Mouse (Mus musculus) forebrain, embryonic 14.5 days (tissue): ENCODE data around the gene Slc2a4. TPM values are rescaled to one million over a fixed set of nuclear protein-coding genes. Genes with fewer than 3 reads are reported as not detected.

Experiments
- ATAC-seq: fragments of 200-750 bp; cut with Nextera tagmentation; 2 replicates; pipeline ENCODE4 v1.8.0; 2017; ENCODE audit warnings: mild to moderate bottlenecking, moderate library complexity
- DNase-seq: peaks from one replicate; pipeline ENCODE4 v3.0.0-alpha.2; 2015; ENCODE audit warnings: low spot score
- H3K27ac ChIP-seq: fragments of 300-500 bp; sonication (generic); 2 replicates; pipeline ENCODE4 v1.5.1; 2014; ENCODE audit warnings: low read depth, mild to moderate bottlenecking, control low read depth, low read length, moderate library complexity
- H3K27me3 ChIP-seq: fragments of 300-500 bp; sonication (generic); replicated peaks from 2 replicates; pipeline ENCODE4 v1.6.1; 2014; ENCODE audit warnings: low read length, control low read depth, mixed read lengths; ENCODE audit not compliant: control insufficient read depth, insufficient read depth
- H3K36me3 ChIP-seq: fragments of 300-500 bp; sonication (generic); 2 replicates; pipeline ENCODE4 v1.6.1; 2014; ENCODE audit warnings: low read length, control low read depth; ENCODE audit not compliant: control insufficient read depth, insufficient read depth
- H3K4me1 ChIP-seq: fragments of 300-500 bp; sonication (generic); 2 replicates; pipeline ENCODE4 v1.6.1; 2014; ENCODE audit warnings: antibody characterized with exemption, low read length, control low read depth; ENCODE audit not compliant: control insufficient read depth, insufficient read depth
- H3K4me2 ChIP-seq: fragments of 300-500 bp; sonication (generic); 2 replicates; pipeline ENCODE4 v1.6.1; 2014; ENCODE audit warnings: mild to moderate bottlenecking, control low read depth, low read length
- H3K4me3 ChIP-seq: fragments of 300-500 bp; sonication (generic); 2 replicates; pipeline ENCODE4 v1.5.1; 2014; ENCODE audit warnings: low read depth, low read length, control low read depth
- H3K9ac ChIP-seq: fragments of 300-500 bp; sonication (generic); 2 replicates; pipeline ENCODE4 v1.6.1; 2014; ENCODE audit warnings: mild to moderate bottlenecking, low read length, control low read depth, moderate library complexity
- H3K9me3 ChIP-seq: fragments of 300-500 bp; sonication (generic); replicated peaks from 2 replicates; pipeline ENCODE4 v1.6.1; 2016; ENCODE audit warnings: low read length, control low read depth, mixed read lengths; ENCODE audit not compliant: control insufficient read depth
- WGBS: fragments of 180-500 bp; shearing (Covaris S2); extraction: QIAGEN DNeasy Blood & Tissue Kit; methylation state at CpG from one replicate; pipeline ENCODE4 v1.1.7; 2014; 5-methylcytosine and 5-hydroxymethylcytosine counted together
- polyA plus RNA-seq: library from polyadenylated mRNA; unstranded; fragments of >200 nt; fragmentation: Nextera tagmentation; extraction: Ambion mirVana; gene quantifications from 2 replicates; pipeline ENCODE4 v1.2.1, GENCODE M21; 2014

Gene Slc2a4
- polyA plus RNA-seq, 1 experiment from 2014 or later = 6.7 TPM

- H3K9ac ChIP-seq = no peak overlapping the region
- DNase-seq (no peak), ATAC-seq (no peak)
- 95% methylated on average over 8 of the region's 8 CpGs for WGBS
- H3K4me1 ChIP-seq = peaks cover 13% of the 10 kb centered on the region
- no peaks in the 10 kb centered on the region for H3K9me3 ChIP-seq
- H3K27me3 ChIP-seq = no peaks in the 10 kb centered on the region
- H3K4me3 ChIP-seq = no peak overlapping the region
- H3K27ac ChIP-seq = no peak overlapping the region
- no peak overlapping the region for H3K4me2 ChIP-seq
- peaks cover 90% of the 10 kb centered on the region for H3K36me3 ChIP-seq
Observed at GRCm38 (mm10) chr11:69910177-69910576, 37.8 kb downstream of the Slc2a4 start.

- Histone ChIP-seq H3K27ac (no peak overlapping the region), H3K4me2 (no peak overlapping the region), H3K4me3 (no peak overlapping the region), H3K36me3 (peaks cover 94% of the 10 kb centered on the region), H3K9ac (no peak overlapping the region), H3K27me3 (no peaks in the 10 kb centered on the region), H3K4me1 (peaks cover 5% of the 10 kb centered on the region; the same call in 1 of the 2 replicates), H3K9me3 (no peaks in the 10 kb centered on the region)
- 91% methylated on average over 5 of the region's 5 CpGs for WGBS
- DNase-seq (no peak), ATAC-seq (no peak)
Observed at GRCm38 (mm10) chr11:69909174-69909573, 38.8 kb downstream of the Slc2a4 start.

GRCm38 (mm10) chr11:69908645-69909044 lies 39.3 kb downstream of the Slc2a4 start:
- Histone ChIP-seq H3K27ac (no peak overlapping the region), H3K9ac (no peak overlapping the region), H3K36me3 (peaks cover 100% of the 10 kb centered on the region), H3K4me3 (no peak overlapping the region), H3K9me3 (no peaks in the 10 kb centered on the region), H3K4me2 (no peak overlapping the region), H3K4me1 (peaks cover 4% of the 10 kb centered on the region; the same call in 1 of the 2 replicates), H3K27me3 (no peaks in the 10 kb centered on the region)
- WGBS = 96% methylated on average over 11 of the region's 11 CpGs
- no peak for DNase-seq
- no peak for ATAC-seq

GRCm38 (mm10) chr11:69904311-69904710 lies 43.7 kb downstream of the Slc2a4 start:
- Histone ChIP-seq H3K4me2 (no peak overlapping the region), H3K4me3 (no peak overlapping the region), H3K36me3 (peaks cover 59% of the 10 kb centered on the region), H3K27me3 (no peaks in the 10 kb centered on the region), H3K27ac (no peak overlapping the region), H3K9me3 (no peaks in the 10 kb centered on the region), H3K9ac (no peak overlapping the region), H3K4me1 (peaks cover 15% of the 10 kb centered on the region)
- DNase-seq = no peak
- no peak for ATAC-seq
- 97% methylated on average over 9 of the region's 9 CpGs for WGBS

- peaks cover 18% of the 10 kb centered on the region for H3K4me1 ChIP-seq
- DNase-seq (no peak), ATAC-seq (no peak)
- H3K36me3 ChIP-seq = peaks cover 46% of the 10 kb centered on the region
- no peak overlapping the region for H3K27ac ChIP-seq
- peak overlapping the region; percentile 87 for H3K4me3 ChIP-seq
- WGBS = 92% methylated on average over 13 of the region's 13 CpGs
- no peaks in the 10 kb centered on the region for H3K9me3 ChIP-seq
- no peak overlapping the region for H3K9ac ChIP-seq
- no peaks in the 10 kb centered on the region for H3K27me3 ChIP-seq
- H3K4me2 ChIP-seq = peak overlapping the region; percentile 87
Observed at GRCm38 (mm10) chr11:69902972-69903371, 45.0 kb downstream of the Slc2a4 start.

- no peaks in the 10 kb centered on the region for H3K9me3 ChIP-seq
- ATAC-seq (no peak; the same call in 1 of the 2 replicates), DNase-seq (no peak)
- peak overlapping the region; percentile 87 for H3K4me2 ChIP-seq
- peak overlapping the region; percentile 91 for H3K9ac ChIP-seq
- peaks cover 18% of the 10 kb centered on the region for H3K4me1 ChIP-seq
- H3K36me3 ChIP-seq = peaks cover 36% of the 10 kb centered on the region
- H3K27ac ChIP-seq = peak overlapping the region; percentile 92
- peak overlapping the region; percentile 87 for H3K4me3 ChIP-seq
- WGBS = under 1% methylated on average over 34 of the region's 39 CpGs
- no peaks in the 10 kb centered on the region for H3K27me3 ChIP-seq
Observed at GRCm38 (mm10) chr11:69901993-69902392, 46.0 kb downstream of the Slc2a4 start.

- WGBS = under 1% methylated on average over 42 of the region's 42 CpGs
- Histone ChIP-seq H3K27ac (peak overlapping the region; percentile 92), H3K4me1 (peaks cover 18% of the 10 kb centered on the region), H3K4me3 (peak overlapping the region; percentile 87), H3K4me2 (peak overlapping the region; percentile 87), H3K9me3 (no peaks in the 10 kb centered on the region), H3K27me3 (no peaks in the 10 kb centered on the region), H3K36me3 (peaks cover 30% of the 10 kb centered on the region), H3K9ac (peak overlapping the region; percentile 91)
- DNase-seq = peak; percentile 99
- ATAC-seq = peak; percentile 80
Observed at GRCm38 (mm10) chr11:69901406-69901846, 46.6 kb downstream of the Slc2a4 start.

- peak; percentile 98 for DNase-seq
- H3K4me3 ChIP-seq = peak within 1 kb of the TSS; percentile 87
- peak within 1 kb of the TSS; percentile 87 for H3K4me2 ChIP-seq
- ATAC-seq = peak; percentile 95
- no peaks in the 10 kb centered on the region for H3K9me3 ChIP-seq
- H3K4me1 ChIP-seq = peaks cover 18% of the 10 kb centered on the region
- peak within 1 kb of the TSS; percentile 91 for H3K9ac ChIP-seq
- under 1% methylated on average over 38 of the region's 38 CpGs for WGBS
- peak within 1 kb of the TSS; percentile 92 for H3K27ac ChIP-seq
- no peaks in the 10 kb centered on the region for H3K27me3 ChIP-seq
- peaks cover 23% of the 10 kb centered on the region for H3K36me3 ChIP-seq
Observed at GRCm38 (mm10) chr11:69900471-69901405, 47.2 kb downstream of the Slc2a4 start, which contains the start of the genes 2810408A11Rik and Neurl4. TSS of gene 2810408A11Rik (minus strand) at chr11:69900987. TSS of gene Neurl4 (plus strand) at chr11:69901072.

GRCm38 (mm10) chr11:69899870-69900269 lies 48.1 kb downstream of the Slc2a4 start:
- Histone ChIP-seq H3K9me3 (no peaks in the 10 kb centered on the region), H3K4me2 (peak overlapping the region; percentile 87), H3K27me3 (no peaks in the 10 kb centered on the region), H3K9ac (peak overlapping the region; percentile 91), H3K27ac (no peak overlapping the region), H3K4me1 (peaks cover 18% of the 10 kb centered on the region), H3K36me3 (peaks cover 14% of the 10 kb centered on the region), H3K4me3 (peak overlapping the region; percentile 87)
- peak; percentile 34 for DNase-seq
- no peak for ATAC-seq
- 20% methylated on average over 4 of the region's 4 CpGs for WGBS
